Mouse (Mus musculus) embryonic facial prominence, embryonic 14.5 days (tissue): ENCODE measurements around the gene Nectin4. TPM values are rescaled to one million over a fixed set of nuclear protein-coding genes. Genes with fewer than 3 reads are reported as not detected.
A peak's percentile ranks its signal among the peaks of the same experiment; 100 is the strongest.

Source experiments
- ATAC-seq: fragments of 200-750 bp; cut with Nextera tagmentation; 2 replicates; pipeline ENCODE4 v1.8.0; 2017; ENCODE audit warnings: low read depth, moderate number of reproducible peaks, moderate TSS enrichment
- DNase-seq: peaks from one replicate; pipeline ENCODE4 v3.0.0-alpha.2; 2015; ENCODE audit warnings: low spot score
- H3K27ac ChIP-seq: fragments of 300-500 bp; sonication (generic); replicated peaks from 2 replicates; pipeline ENCODE4 v1.5.1; 2014; ENCODE audit warnings: low read depth, mild to moderate bottlenecking, low read length, moderate library complexity
- H3K27me3 ChIP-seq: fragments of 300-500 bp; sonication (generic); replicated peaks from 2 replicates; pipeline ENCODE4 v1.6.1; 2014; ENCODE audit warnings: low read length; ENCODE audit not compliant: control insufficient read depth, insufficient read depth
- H3K36me3 ChIP-seq: fragments of 300-500 bp; sonication (generic); 2 replicates; pipeline ENCODE4 v1.6.1; 2014; ENCODE audit warnings: low read length, mixed read lengths; ENCODE audit not compliant: control insufficient read depth, insufficient read depth
- H3K4me1 ChIP-seq: fragments of 300-500 bp; sonication (generic); 2 replicates; pipeline ENCODE4 v1.6.1; 2014; ENCODE audit warnings: antibody characterized with exemption, low read length; ENCODE audit not compliant: control insufficient read depth, insufficient read depth
- H3K4me2 ChIP-seq: fragments of 300-500 bp; sonication (generic); 2 replicates; pipeline ENCODE4 v1.6.1; 2014; ENCODE audit warnings: low read depth, mild to moderate bottlenecking, low read length, moderate library complexity, mixed read lengths
- H3K4me3 ChIP-seq: fragments of 300-500 bp; sonication (generic); 2 replicates; pipeline ENCODE4 v1.5.1; 2014; ENCODE audit warnings: low read depth, mild to moderate bottlenecking, low read length
- H3K9ac ChIP-seq: fragments of 300-500 bp; sonication (generic); 2 replicates; pipeline ENCODE4 v1.6.1; 2014; ENCODE audit warnings: low read depth, mild to moderate bottlenecking, low read length, moderate library complexity, mixed read lengths
- H3K9me3 ChIP-seq: fragments of 300-500 bp; sonication (generic); 2 replicates; pipeline ENCODE4 v1.6.1; 2016; ENCODE audit warnings: low read length; ENCODE audit not compliant: control insufficient read depth
- WGBS: fragments of 180-500 bp; shearing (Covaris S2); extraction: QIAGEN DNeasy Blood & Tissue Kit; methylation state at CpG from one replicate; pipeline ENCODE4 v1.1.7; 2014; 5-methylcytosine and 5-hydroxymethylcytosine counted together
- polyA plus RNA-seq: library from polyadenylated mRNA; unstranded; fragments of >200 nt; fragmentation: Nextera tagmentation; extraction: Ambion mirVana; gene quantifications from 2 replicates; pipeline ENCODE4 v1.2.1, GENCODE M21; 2014

Gene Nectin4
- polyA plus RNA-seq, 1 experiment from 2014 or later, result 7.7 TPM

- peak overlapping the region; percentile 63 for H3K4me2 ChIP-seq
- DNase-seq (peak; percentile 30), ATAC-seq (peak; percentile 70)
- 0% methylated on average over 11 of the region's 39 CpGs for WGBS
- peak overlapping the region; percentile 93 for H3K9ac ChIP-seq
- peak overlapping the region; percentile 89 for H3K4me3 ChIP-seq
- H3K4me1 ChIP-seq, result peaks cover 6% of the 10 kb centered on the region; the same call in 1 of the 2 replicates
- H3K27ac ChIP-seq, result peak overlapping the region; percentile 93
- peaks cover 17% of the 10 kb centered on the region for H3K36me3 ChIP-seq
- H3K9me3 ChIP-seq, result no peaks in the 10 kb centered on the region
- no peaks in the 10 kb centered on the region for H3K27me3 ChIP-seq
Observed at GRCm38 (mm10) chr1:171411492-171411941, 41.6 kb downstream of the Nectin4 start.

GRCm38 (mm10) chr1:171412001-171412441 is 42.1 kb downstream of the Nectin4 start:
- no peak; the same call in 1 of the 2 replicates for ATAC-seq
- H3K9ac ChIP-seq, result peak overlapping the region; percentile 93
- 2% methylated on average over 19 of the region's 20 CpGs for WGBS

GRCm38 (mm10) chr1:171412446-171412845 is 42.5 kb downstream of the Nectin4 start:
- Histone ChIP-seq H3K27me3 (no peaks in the 10 kb centered on the region), H3K9me3 (no peaks in the 10 kb centered on the region), H3K36me3 (peaks cover 26% of the 10 kb centered on the region), H3K4me1 (peaks cover 6% of the 10 kb centered on the region; the same call in 1 of the 2 replicates), H3K4me2 (peak overlapping the region; percentile 63), H3K9ac (peak overlapping the region; percentile 93), H3K4me3 (peak overlapping the region; percentile 89), H3K27ac (peak overlapping the region; percentile 93)
- peak; percentile 81 for DNase-seq
- no peak for ATAC-seq
- 49% methylated on average over 3 of the region's 3 CpGs for WGBS

More at GRCm38 (mm10) chr1:171412001-171412441, 42.1 kb downstream of the Nectin4 start:
- H3K27me3 ChIP-seq, result no peaks in the 10 kb centered on the region
- no peaks in the 10 kb centered on the region for H3K9me3 ChIP-seq
- H3K36me3 ChIP-seq, result peaks cover 22% of the 10 kb centered on the region
- H3K27ac ChIP-seq, result peak overlapping the region; percentile 93
- H3K4me1 ChIP-seq, result peaks cover 6% of the 10 kb centered on the region; the same call in 1 of the 2 replicates
- peak; percentile 82 for DNase-seq
- peak overlapping the region; percentile 89 for H3K4me3 ChIP-seq
- peak overlapping the region; percentile 63 for H3K4me2 ChIP-seq

GRCm38 (mm10) chr1:171413608-171414007 is 43.7 kb downstream of the Nectin4 start:
- 80% methylated on average over 8 of the region's 8 CpGs for WGBS
- Histone ChIP-seq H3K9ac (no peak overlapping the region), H3K27ac (no peak overlapping the region), H3K4me2 (no peak overlapping the region), H3K4me1 (peaks cover 6% of the 10 kb centered on the region; the same call in 1 of the 2 replicates), H3K27me3 (no peaks in the 10 kb centered on the region), H3K4me3 (no peak overlapping the region), H3K36me3 (peaks cover 36% of the 10 kb centered on the region), H3K9me3 (no peaks in the 10 kb centered on the region)
- DNase-seq (no peak), ATAC-seq (no peak)

- DNase-seq (no peak), ATAC-seq (no peak; the same call in 1 of the 2 replicates)
- no peak within 1 kb of the TSS for H3K9ac ChIP-seq
- 83% methylated on average over 5 of the region's 5 CpGs for WGBS
- H3K36me3 ChIP-seq, result peaks cover 57% of the 10 kb centered on the region
- H3K27me3 ChIP-seq, result no peaks in the 10 kb centered on the region
- H3K27ac ChIP-seq, result peak within 1 kb of the TSS; percentile 58
- H3K4me1 ChIP-seq, result no peaks in the 10 kb centered on the region
- no peak within 1 kb of the TSS for H3K4me2 ChIP-seq
- no peaks in the 10 kb centered on the region for H3K9me3 ChIP-seq
- no peak within 1 kb of the TSS for H3K4me3 ChIP-seq
Observed at GRCm38 (mm10) chr1:171418660-171419059, 48.8 kb downstream of the Nectin4 start, which contains the start of gene Tstd1. Gene Tstd1, plus strand, starts transcription at chr1:171418872.

- peaks cover 57% of the 10 kb centered on the region for H3K36me3 ChIP-seq
- H3K4me2 ChIP-seq, result no peak overlapping the region
- DNase-seq, result peak; percentile 69
- H3K27ac ChIP-seq, result peak overlapping the region; percentile 58
- H3K27me3 ChIP-seq, result no peaks in the 10 kb centered on the region
- H3K4me3 ChIP-seq, result no peak overlapping the region
- no peak overlapping the region for H3K9ac ChIP-seq
- ATAC-seq, result peak; percentile 71
- no peaks in the 10 kb centered on the region for H3K9me3 ChIP-seq
- H3K4me1 ChIP-seq, result no peaks in the 10 kb centered on the region
- WGBS, result 53% methylated on average over 12 of the region's 12 CpGs
Observed at GRCm38 (mm10) chr1:171419291-171419882, 49.5 kb downstream of the Nectin4 start.

GRCm38 (mm10) chr1:171419905-171420304 is 50.0 kb downstream of the Nectin4 start:
- Histone ChIP-seq H3K36me3 (peaks cover 57% of the 10 kb centered on the region), H3K4me2 (no peak overlapping the region), H3K27me3 (no peaks in the 10 kb centered on the region), H3K4me1 (no peaks in the 10 kb centered on the region), H3K9me3 (no peaks in the 10 kb centered on the region), H3K27ac (peak overlapping the region; percentile 44; the same call in 1 of the 2 replicates), H3K9ac (no peak overlapping the region), H3K4me3 (no peak overlapping the region)
- 78% methylated on average over 5 of the region's 5 CpGs for WGBS
- ATAC-seq (no peak), DNase-seq (no peak)

- H3K4me3 ChIP-seq, result no peak overlapping the region
- ATAC-seq, result no peak
- DNase-seq, result no peak
- 88% methylated on average over 8 of the region's 8 CpGs for WGBS
- H3K36me3 ChIP-seq, result peaks cover 30% of the 10 kb centered on the region
- no peaks in the 10 kb centered on the region for H3K27me3 ChIP-seq
- H3K9me3 ChIP-seq, result no peaks in the 10 kb centered on the region
- no peak overlapping the region for H3K27ac ChIP-seq
- H3K9ac ChIP-seq, result no peak overlapping the region
- H3K4me1 ChIP-seq, result no peaks in the 10 kb centered on the region
- H3K4me2 ChIP-seq, result no peak overlapping the region
Observed at GRCm38 (mm10) chr1:171422504-171423095, 52.7 kb downstream of the Nectin4 start.
